Comparison of ENCODE assay signal across 24 mouse cellular contexts in genomic region chr11:34839051-34839450, GRCm38 (mm10). TPM values are rescaled to one million over a fixed set of nuclear protein-coding genes. Genes with fewer than 3 reads are reported as not detected.
DNase-seq lines count a peak whose midpoint lies in the region; ATAC-seq and TF ChIP-seq lines count a peak whose summit lies in the region.
"Had no signal": no experiment of that assay in that cellular context is flagged by ENCODE, and none has a peak within 500 bp of the region (broad histone marks: within the 10 kb centered on the region; RNA-seq: fewer than 3 reads in every experiment).

No protein-coding gene starts in this region.

- no peak overlapping the region for H3K4me2 ChIP-seq in heart, postnatal 0 days (ENCODE audit: low read depth, low read length)
- no peak overlapping the region for H3K4me2 ChIP-seq in midbrain, embryonic 14.5 days (ENCODE audit: low read length)
- H3K4me2 ChIP-seq in midbrain, embryonic 15.5 days, result no peak overlapping the region
- H3K4me2 ChIP-seq: embryonic facial prominence, embryonic 12.5 days; forebrain, embryonic 13.5 days; forebrain, embryonic 15.5 days had no signal

- H3K9ac ChIP-seq in heart, postnatal 0 days (replicated peaks; ENCODE audit: low read depth, low read length), result no peak overlapping the region
- no peak overlapping the region for H3K9ac ChIP-seq in midbrain, embryonic 14.5 days (replicated peaks; ENCODE audit: low read length)
- H3K9ac ChIP-seq in midbrain, embryonic 15.5 days, result no peak overlapping the region
- H3K9ac ChIP-seq: embryonic facial prominence, embryonic 12.5 days; forebrain, embryonic 13.5 days; forebrain, embryonic 15.5 days had no signal

- no peaks in the 10 kb centered on the region; the same call in 1 of the 2 replicates for H3K4me1 ChIP-seq in heart, postnatal 0 days (ENCODE audit: control insufficient read depth, insufficient read depth)
- H3K4me1 ChIP-seq in heart, embryonic 10.5 days, result no peaks in the 10 kb centered on the region
- H3K4me1 ChIP-seq in midbrain, embryonic 14.5 days (ENCODE audit: control insufficient read depth, insufficient read depth, low read length), result 0 out of 2 replicates have a peak, but pooled peaks cover 4% of the 10 kb centered on the region
- peaks cover 6% of the 10 kb centered on the region for H3K4me1 ChIP-seq in midbrain, embryonic 15.5 days
- H3K4me1 ChIP-seq: embryonic facial prominence, embryonic 12.5 days had no signal

- no peaks in the 10 kb centered on the region for H3K27me3 ChIP-seq in heart, postnatal 0 days (ENCODE audit: control insufficient read depth, insufficient read depth, low read length)
- H3K27me3 ChIP-seq in heart, embryonic 10.5 days (ENCODE audit: insufficient read depth, poor library complexity, severe bottlenecking), result peaks cover 4% of the 10 kb centered on the region
- H3K27me3 ChIP-seq in midbrain, embryonic 14.5 days (ENCODE audit: control insufficient read depth, insufficient read depth, low read length), result no peaks in the 10 kb centered on the region
- H3K27me3 ChIP-seq in midbrain, embryonic 15.5 days (replicated peaks), result peaks cover under 1% of the 10 kb centered on the region; the same call in 1 of the 2 replicates
- H3K27me3 ChIP-seq: embryonic facial prominence, embryonic 12.5 days had no signal

- ATAC-seq in heart, postnatal 0 days (ENCODE audit: insufficient read depth, low read depth), result no peak
- no peak for ATAC-seq in midbrain, embryonic 14.5 days (ENCODE audit: low FRiP score, low TSS enrichment)
- ATAC-seq in midbrain, embryonic 15.5 days (replicated peaks), result no peak
- ATAC-seq: activated CD4-positive, CD25-positive, alpha-beta regulatory T cell, adult 4 months; CD4-positive, CD25-positive, alpha-beta regulatory T cell, adult 4 months; forebrain, embryonic 13.5 days; forebrain, embryonic 15.5 days had no signal

- H3K36me3 ChIP-seq in heart, postnatal 0 days (replicated peaks; ENCODE audit: control insufficient read depth, insufficient read depth, low read length), result no peaks in the 10 kb centered on the region
- no peaks in the 10 kb centered on the region for H3K36me3 ChIP-seq in heart, embryonic 10.5 days
- no peaks in the 10 kb centered on the region for H3K36me3 ChIP-seq in midbrain, embryonic 14.5 days (ENCODE audit: control insufficient read depth, insufficient read depth, low read length)
- H3K36me3 ChIP-seq in midbrain, embryonic 15.5 days (replicated peaks), result no peaks in the 10 kb centered on the region
- H3K36me3 ChIP-seq: embryonic facial prominence, embryonic 10.5 days; embryonic facial prominence, embryonic 12.5 days; forebrain, embryonic 15.5 days; G1E had no signal

- peak overlapping the region; percentile 43; the same call in 1 of the 2 replicates for H3K27ac ChIP-seq in heart, postnatal 0 days (ENCODE audit: low read depth)
- H3K27ac ChIP-seq in heart, embryonic 10.5 days, result no peak overlapping the region
- H3K27ac ChIP-seq in midbrain, embryonic 14.5 days (replicated peaks; ENCODE audit: low read depth, low read length), result no peak overlapping the region
- H3K27ac ChIP-seq in midbrain, embryonic 15.5 days, result no peak overlapping the region
- H3K27ac ChIP-seq: embryonic facial prominence, embryonic 10.5 days; embryonic facial prominence, embryonic 12.5 days; forebrain, embryonic 13.5 days; forebrain, embryonic 15.5 days had no signal

- 59% methylated on average over 4 of the region's 4 CpGs for WGBS in heart, postnatal 0 days
- WGBS in heart, embryonic 10.5 days, result 50% methylated on average over 4 of the region's 4 CpGs
- 62% methylated on average over 4 of the region's 4 CpGs for WGBS in midbrain, embryonic 14.5 days
- WGBS in midbrain, embryonic 15.5 days, result 58% methylated on average over 4 of the region's 4 CpGs

- TF ChIP-seq CTCF in heart, postnatal 0 days (IDR thresholded peaks at IDR 0.05; ENCODE audit: low read depth), result no peak

- DNase-seq in heart, postnatal 0 days (ENCODE audit: low spot score), result no peak
- no peak for DNase-seq in heart, embryonic 10.5 days (ENCODE audit: low spot score)
- peak; percentile 80 for DNase-seq in thymus, postnatal 0 days (ENCODE audit: low spot score)
- DNase-seq in thymus, postnatal 14 days, result peak; percentile 47
- DNase-seq in thymus, postnatal 4 days, result peak; percentile 52
- DNase-seq in midbrain, embryonic 14.5 days, result no peak
- DNase-seq in MN1 (ENCODE audit: low spot score), result no peak
- DNase-seq: adrenal gland, adult 8-10 months; adrenal gland, postnatal 14 days; adrenal gland, postnatal 36 days; B cell, adult 2 months; cerebellum, adult 11-12 months; cerebellum, adult 2 months; cerebellum, adult 9-10 months; cerebellum, postnatal 10 days; cerebellum, postnatal 25 days had no signal

- no peak overlapping the region for H3K4me3 ChIP-seq in heart, postnatal 0 days (ENCODE audit: low read depth, low read length)
- no peak overlapping the region for H3K4me3 ChIP-seq in heart, embryonic 10.5 days
- no peak overlapping the region for H3K4me3 ChIP-seq in midbrain, embryonic 14.5 days (replicated peaks; ENCODE audit: low read depth, low read length)
- H3K4me3 ChIP-seq in midbrain, embryonic 15.5 days, result no peak overlapping the region
- H3K4me3 ChIP-seq: embryonic facial prominence, embryonic 10.5 days; embryonic facial prominence, embryonic 12.5 days; forebrain, embryonic 13.5 days; forebrain, embryonic 15.5 days had no signal

- H3K9me3 ChIP-seq in heart, postnatal 0 days (replicated peaks; ENCODE audit: control insufficient read depth, low read length), result no peaks in the 10 kb centered on the region
- no peaks in the 10 kb centered on the region for H3K9me3 ChIP-seq in heart, embryonic 10.5 days
- H3K9me3 ChIP-seq in midbrain, embryonic 14.5 days (ENCODE audit: control insufficient read depth, low read length), result no peaks in the 10 kb centered on the region
- no peaks in the 10 kb centered on the region for H3K9me3 ChIP-seq in midbrain, embryonic 15.5 days
- H3K9me3 ChIP-seq: embryonic facial prominence, embryonic 10.5 days; embryonic facial prominence, embryonic 12.5 days; forebrain, embryonic 13.5 days; forebrain, embryonic 15.5 days; G1E had no signal

- no peak for TF ChIP-seq EP300 in heart, postnatal 0 days (IDR thresholded peaks at IDR 0.05; ENCODE audit: low read depth)

RNA-seq across cellular contexts. Expression of gene Spdl1, which starts 5.6 kb away (rescaled TPM):
- total RNA-seq in heart, postnatal 0 days (2014; rRNA removed; ENCODE audit: low replicate concordance), result 2.4 and 3.1 TPM in 2 replicates
- 3.8 and 3.9 TPM in 2 replicates for polyA plus RNA-seq in heart, postnatal 0 days (2015; fragmentation: Nextera tagmentation; extraction: Ambion mirVana)
- polyA plus RNA-seq in heart, embryonic 10.5 days (2016; fragmentation: Nextera tagmentation; extraction: Ambion mirVana), result 19.6 and 26.2 TPM in 2 replicates
- 21.1 and 23.3 TPM in 2 replicates for polyA plus RNA-seq in thymus, postnatal 0 days (2015; fragmentation: Nextera tagmentation; extraction: Ambion mirVana)
- 3.1 and 4.6 TPM in 2 replicates for polyA plus RNA-seq in midbrain, embryonic 14.5 days (2014; fragmentation: Nextera tagmentation; extraction: Ambion mirVana)
- 3.4 and 3.5 TPM in 2 replicates for polyA plus RNA-seq in midbrain, embryonic 15.5 days (2015; fragmentation: Nextera tagmentation; extraction: Ambion mirVana)

RNA-seq across cellular contexts. Expression of gene Dock2, which starts 55.4 kb away (rescaled TPM):
- total RNA-seq in heart, postnatal 0 days (2014; rRNA removed; ENCODE audit: low replicate concordance), result 3.1 and 3.6 TPM in 2 replicates
- 0.26 and 0.33 TPM in 2 replicates for polyA plus RNA-seq in heart, postnatal 0 days (2015; fragmentation: Nextera tagmentation; extraction: Ambion mirVana)
- polyA plus RNA-seq in heart, embryonic 10.5 days (2016; fragmentation: Nextera tagmentation; extraction: Ambion mirVana), result 0.68 and 1.2 TPM in 2 replicates
- 47.7 and 56.7 TPM in 2 replicates for polyA plus RNA-seq in thymus, postnatal 0 days (2015; fragmentation: Nextera tagmentation; extraction: Ambion mirVana)
- polyA plus RNA-seq in midbrain, embryonic 14.5 days (2014; fragmentation: Nextera tagmentation; extraction: Ambion mirVana), result 0.51 and 0.62 TPM in 2 replicates
- 0.60 and 0.68 TPM in 2 replicates for polyA plus RNA-seq in midbrain, embryonic 15.5 days (2015; fragmentation: Nextera tagmentation; extraction: Ambion mirVana)

Comparison
In these comparisons a context has a peak if more than half of its experiments do, and no peak if none do; other contexts are left out.
1. DNase-seq: peak in thymus, postnatal 0 days (single experiment), thymus, postnatal 14 days (single experiment) and thymus, postnatal 4 days (single experiment); none in heart, postnatal 0 days (single experiment), heart, embryonic 10.5 days (single experiment), midbrain, embryonic 14.5 days (single experiment) and MN1 (single experiment).
2. RNA of gene Dock2, which starts 55.4 kb away (polyA plus RNA-seq): 47.7 to 56.7 TPM in thymus, postnatal 0 days; 0.68 to 1.2 TPM in heart, embryonic 10.5 days, 0.60 to 0.68 TPM in midbrain, embryonic 15.5 days, 0.51 to 0.62 TPM in midbrain, embryonic 14.5 days and 0.26 to 0.33 TPM in heart, postnatal 0 days; every median in the first group is over 10 times any median in the second.